Mouse (Mus musculus) gastrocnemius, adult 18-20 months (tissue): ENCODE data around the gene Eef1a1. TPM values are rescaled to one million over a fixed set of nuclear protein-coding genes. Genes with fewer than 3 reads are reported as not detected.

Source experiments
- microRNA-seq: library from miRNA; unstranded; fragments of <30 nt; microRNA quantifications from one replicate; pipeline ENCODE4 v1.2.0, GENCODE M21; 2021
- total RNA-seq, 2 experiments: library from RNA; stranded (reverse); gene quantifications; 2 replicates each; pipeline ENCODE4 v1.2.3; 2021

The Eef1a1 gene
- total RNA-seq, 2 experiments from 2014 or later, result 424 to 467 TPM

Small RNAs within 50 kb of the gene (microRNA-seq; reads per million reads assigned to microRNA genes)
- not detected for gene Gm26377

Other genes starting within 250 kb of the Eef1a1 start
- under 1 TPM in 1 of 2 experiments, not detected in 1; 0.32 TPM for gene Gm3776, start 232.0 kb downstream of the Eef1a1 start, total RNA-seq
- gene Gm10639, start 199.2 kb downstream of the Eef1a1 start, total RNA-seq, result not detected
- gene Omt2a, start 174.4 kb downstream of the Eef1a1 start, total RNA-seq, result not detected
- not detected for gene Omt2b, start 161.6 kb downstream of the Eef1a1 start, total RNA-seq
- gene Gsta2, start 133.4 kb downstream of the Eef1a1 start, total RNA-seq, result 1 to 10 TPM in 1 of 2 experiments, under 1 TPM in 1; 0.71 to 1.0 TPM
- gene Dppa5a, start 121.0 kb downstream of the Eef1a1 start, total RNA-seq, result not detected
- not detected for gene Ooep, start 110.4 kb downstream of the Eef1a1 start, total RNA-seq
- gene Ddx43, start 93.4 kb downstream of the Eef1a1 start, total RNA-seq, result not detected
- gene Cgas, start 45.9 kb downstream of the Eef1a1 start, total RNA-seq, result under 1 TPM; 0.11 to 0.14 TPM
- 10 to 100 TPM; 18.1 to 18.3 TPM for gene Mto1, start 40.9 kb downstream of the Eef1a1 start, total RNA-seq
- gene Gm17324, start 40.4 kb downstream of the Eef1a1 start, total RNA-seq, result not detected
- gene Slc17a5, start 98.9 kb upstream of the Eef1a1 start, total RNA-seq, result 1 to 10 TPM; 2.8 to 3.2 TPM
- under 1 TPM; 0.27 to 0.74 TPM for gene Cd109, start 126.4 kb upstream of the Eef1a1 start, total RNA-seq